Mouse (Mus musculus) heart, postnatal 25 days (tissue): ENCODE data around the gene Srgap2. TPM values are rescaled to one million over a fixed set of nuclear protein-coding genes. Genes with fewer than 3 reads are reported as not detected.
"Not testable (repeated sequence)": the region's sequence is repeated elsewhere in the genome, so short reads cannot be mapped to it uniquely, and the experiment has no call there.

ENCODE experiments used
- DNase-seq: peaks from one replicate; pipeline ENCODE4 v3.0.0; 2022; ENCODE audit warnings: low spot score
- intact Hi-C: fragments of 180-260 bp; cut with DNase I; formaldehyde crosslinking; loops from one replicate; pipeline ENCODE4 v1.15.1; 2025
- total RNA-seq, 2 experiments: library from RNA; stranded (reverse); gene quantifications; 2 replicates each; pipeline ENCODE4 v1.2.3; 2021

Gene Srgap2
- total RNA-seq, 2 experiments from 2014 or later, result 22.8 to 24.3 TPM

GRCm38 (mm10) chr1:131360800-131361199 lies 166.4 kb downstream of the Srgap2 start:
- no peak for DNase-seq
- intact Hi-C loops, result loop anchor here (5.0 kb wide), 1 partner anchor 68 kb away; no protein-coding TSS in a partner anchor

- intact Hi-C loops, result loop anchor here (5.0 kb wide), 1 partner anchor 67 kb away; no protein-coding TSS in a partner anchor
- no peak for DNase-seq
Observed at GRCm38 (mm10) chr1:131359609-131360008, 167.5 kb downstream of the Srgap2 start.

- DNase-seq, result no peak
- intact Hi-C loops, result no loop called here
Observed at GRCm38 (mm10) chr1:131357213-131357612, 169.9 kb downstream of the Srgap2 start.

- intact Hi-C loops, result no loop called here
- no peak for DNase-seq
Observed at GRCm38 (mm10) chr1:131351436-131351835, 175.7 kb downstream of the Srgap2 start.

GRCm38 (mm10) chr1:131349993-131350510 lies 177.1 kb downstream of the Srgap2 start:
- intact Hi-C loops, result loop anchor here (5.0 kb wide), 2 partner anchors 72 to 177 kb away; partner anchors contain the start of genes Fam72a and Srgap2
- no peak for DNase-seq

- intact Hi-C loops, result loop anchor here (5.0 kb wide), 2 partner anchors 75 to 180 kb away; partner anchors contain the start of genes Fam72a and Srgap2
- DNase-seq, result no peak
Observed at GRCm38 (mm10) chr1:131347708-131348107, 179.4 kb downstream of the Srgap2 start.

GRCm38 (mm10) chr1:131346916-131347555 lies 180.1 kb downstream of the Srgap2 start:
- no peak for DNase-seq
- intact Hi-C loops, result loop anchor here (5.0 kb wide), 2 partner anchors 75 to 180 kb away; partner anchors contain the start of genes Fam72a and Srgap2

GRCm38 (mm10) chr1:131345422-131346419 lies 181.4 kb downstream of the Srgap2 start:
- intact Hi-C loops, result loop anchor here (5.0 kb wide), 2 partner anchors 77 to 182 kb away; partner anchors contain the start of genes Fam72a and Srgap2
- DNase-seq, result no peak

- intact Hi-C loops, result loop anchor here (5.0 kb wide), 2 partner anchors 78 to 183 kb away; partner anchors contain the start of genes Fam72a and Srgap2
Observed at GRCm38 (mm10) chr1:131344691-131345090, 182.5 kb downstream of the Srgap2 start.

GRCm38 (mm10) chr1:131336017-131336416 lies 191.1 kb downstream of the Srgap2 start:
- intact Hi-C loops, result no loop called here
- DNase-seq, result no peak

More at GRCm38 (mm10) chr1:131344691-131345090, 182.5 kb downstream of the Srgap2 start:
- no peak for DNase-seq

GRCm38 (mm10) chr1:131335604-131336003 lies 191.5 kb downstream of the Srgap2 start:
- intact Hi-C loops, result no loop called here
- no peak for DNase-seq

GRCm38 (mm10) chr1:131331180-131331579 lies 196.0 kb downstream of the Srgap2 start:
- no peak for DNase-seq
- intact Hi-C loops, result no loop called here

GRCm38 (mm10) chr1:131329093-131329492 lies 198.1 kb downstream of the Srgap2 start:
- DNase-seq, intact Hi-C loops: not testable (repeated sequence)

GRCm38 (mm10) chr1:131327167-131327566 lies 200.0 kb downstream of the Srgap2 start:
- intact Hi-C loops, result no loop called here
- no peak for DNase-seq

GRCm38 (mm10) chr1:131324816-131325463 lies 202.2 kb downstream of the Srgap2 start:
- intact Hi-C loops, result no loop called here
- no peak for DNase-seq

- intact Hi-C loops, result no loop called here
- DNase-seq, result no peak
Observed at GRCm38 (mm10) chr1:131319598-131320330, 207.4 kb downstream of the Srgap2 start.

GRCm38 (mm10) chr1:131318397-131318796 lies 208.8 kb downstream of the Srgap2 start:
- DNase-seq, result no peak
- intact Hi-C loops, result no loop called here

GRCm38 (mm10) chr1:131317625-131318024 lies 209.5 kb downstream of the Srgap2 start:
- intact Hi-C loops, result no loop called here
- DNase-seq, result no peak

GRCm38 (mm10) chr1:131311284-131311683 lies 215.9 kb downstream of the Srgap2 start:
- intact Hi-C loops, result no loop called here
- DNase-seq, result no peak
